Mouse (Mus musculus) CH12.LX (cell line): ENCODE results near the gene Dock11.

ENCODE experiments used
- CTCF ChIP-seq, 2 experiments: IDR thresholded peaks in 1 of 2; conservative IDR thresholded peaks in 1 of 2; 2 replicates each; pipeline ENCODE4 v1.5.1; 2011 to 2012; ENCODE audit warnings: low read depth in 2 of 2, low read length in 2 of 2, improper control_type of control experiment in 1 of 2, inconsistent platforms in 1 of 2, mild to moderate bottlenecking in 1 of 2, moderate library complexity in 1 of 2
- EP300 ChIP-seq: IDR thresholded peaks from 2 replicates; pipeline ENCODE4 v1.6.1; 2011; ENCODE audit warnings: low read length, improper control_type of control experiment
- KAT2A ChIP-seq: IDR thresholded peaks from 2 replicates; pipeline ENCODE4 v1.6.1; 2012; ENCODE audit warnings: low read length, improper control_type of control experiment, inconsistent platforms; ENCODE audit not compliant: insufficient replicate concordance
- POLR2A ChIP-seq: IDR thresholded peaks from 2 replicates; pipeline ENCODE4 v1.6.1; 2011; ENCODE audit warnings: low read depth, mild to moderate bottlenecking, improper control_type of control experiment, low read length
- RAD21 ChIP-seq: IDR thresholded peaks from 2 replicates; pipeline ENCODE4 v1.6.1; 2011; ENCODE audit warnings: low read depth, mild to moderate bottlenecking, low read length, improper control_type of control experiment, moderate library complexity
- UBTF ChIP-seq: IDR thresholded peaks from 2 replicates; pipeline ENCODE4 v1.6.1; 2012; ENCODE audit warnings: low read depth, mild to moderate bottlenecking, inconsistent platforms, low read length, improper control_type of control experiment, moderate library complexity

DNA sequence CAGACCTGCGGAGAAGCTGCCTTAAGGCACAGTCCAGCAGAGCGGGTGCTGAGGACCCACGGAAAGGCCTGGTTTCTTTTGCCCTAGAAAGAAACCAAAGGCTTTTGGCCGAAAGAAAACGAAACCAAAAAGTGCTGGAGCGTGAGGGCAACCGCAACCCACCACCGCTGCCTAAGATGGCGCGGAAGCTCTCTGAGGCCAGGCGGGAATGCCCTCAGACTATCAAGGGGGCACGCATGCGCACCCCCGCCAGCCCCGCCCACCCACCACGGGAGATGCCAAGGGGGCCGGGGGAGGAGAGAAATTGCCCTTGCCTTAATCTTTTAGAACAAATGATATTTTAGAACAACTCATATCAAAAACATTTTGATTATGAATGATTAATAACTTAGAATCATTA is 137.0 kb downstream of the Dock11 start:
- TF ChIP-seq CTCF (conservative IDR thresholded peaks at IDR 0.05 in 1 of 2, IDR thresholded peaks at IDR 0.05 in 1 of 2; ENCODE audit: low read depth in 2 of 2, low read length in 2 of 2) (no peak), POLR2A (no peak), RAD21 (no peak), KAT2A (no peak), UBTF (no peak), EP300 (no peak)
